Mouse (Mus musculus): ENCODE results near the gene Pde11a. TPM values are rescaled to one million over a fixed set of nuclear protein-coding genes. Genes with fewer than 3 reads are reported as not detected.

Pde11a gene
- total and polyA plus RNA-seq, 3 experiments = 0.04 to 2.3 (median 0.38) TPM

DNA sequence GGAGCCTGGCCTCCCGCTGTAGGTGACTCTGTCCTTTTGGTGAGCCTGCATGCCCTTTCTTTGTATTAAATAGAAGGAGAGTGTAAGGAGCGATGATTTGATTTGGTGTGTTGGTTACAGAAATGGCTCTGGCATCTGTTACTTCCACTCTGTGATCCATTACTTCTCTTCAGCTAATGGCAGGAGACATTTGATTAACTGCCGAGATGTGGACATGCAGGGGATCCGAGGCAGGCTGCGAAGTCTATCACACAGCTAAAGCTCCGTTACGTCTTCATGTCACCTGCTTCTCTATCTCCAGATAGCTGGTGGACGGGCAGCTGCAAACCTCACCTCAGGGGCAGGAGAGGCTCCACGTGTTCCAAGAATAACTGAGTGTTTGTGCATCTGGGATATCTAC lies 364.4 kb downstream of the Pde11a start:
- ATAC-seq (ENCODE audit: extremely low read depth, insufficient number of reproducible peaks, low FRiP score, poor library complexity, severe bottlenecking) = no peak

DNA sequence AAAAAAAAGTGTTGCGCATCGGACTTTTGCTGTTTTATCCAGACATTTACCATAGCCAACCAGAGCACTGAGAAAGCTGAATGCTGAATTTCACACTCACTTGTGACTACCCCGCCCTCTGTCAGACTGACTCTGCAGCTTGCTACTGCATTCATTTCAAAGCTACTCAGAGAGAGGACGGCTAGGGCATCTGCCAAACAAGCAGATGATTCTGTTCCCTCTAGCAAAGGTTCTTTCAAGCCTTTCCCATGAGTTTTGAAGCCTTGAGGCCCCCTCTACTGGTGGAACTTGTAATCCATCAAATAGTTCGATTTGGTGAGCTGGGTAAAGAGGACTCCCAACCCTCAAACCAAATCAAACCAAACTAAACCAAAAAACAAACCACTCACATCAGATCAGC lies 373.6 kb downstream of the Pde11a start:
- Histone ChIP-seq H3K36me3 (replicated peaks) (no peaks in the 10 kb centered on the region), H3K4me3 (ENCODE audit: low read depth, low read length) (no peak overlapping the region), H3K9me3 (replicated peaks) (no peaks in the 10 kb centered on the region), H3K4me1 (ENCODE audit: insufficient read depth, low read depth, low read length) (no peaks in the 10 kb centered on the region), H3K27me3 (ENCODE audit: insufficient read depth, low read length) (peaks cover 11% of the 10 kb centered on the region; the same call in 1 of the 2 replicates)
- ATAC-seq (ENCODE audit: extremely low read depth, insufficient number of reproducible peaks, low FRiP score, poor library complexity, severe bottlenecking) = no peak
- no peak for TF ChIP-seq POLR2AphosphoS5 (IDR thresholded peaks at IDR 0.05; ENCODE audit: insufficient replicate concordance, low read depth, low read length)
- TF ChIP-seq GATA1 (IDR thresholded peaks at IDR 0.05; ENCODE audit: borderline replicate concordance, low read length) = no peak
- TF ChIP-seq CTCF (IDR thresholded peaks at IDR 0.05; ENCODE audit: low read depth, low read length) = no peak
- no peak for TF ChIP-seq TAL1 (conservative IDR thresholded peaks at IDR 0.05; ENCODE audit: low read depth, low read length)
- TF ChIP-seq GATA2 (IDR thresholded peaks at IDR 0.05; ENCODE audit: borderline replicate concordance, low read depth, low read length) = no peak
- DNase-seq (ENCODE audit: low spot score) = no peak

More for the DNA sequence above, 364.4 kb downstream of the Pde11a start:
- Histone ChIP-seq H3K4me1 (ENCODE audit: insufficient read depth, low read depth, low read length) (no peaks in the 10 kb centered on the region), H3K4me3 (ENCODE audit: low read depth, low read length) (no peak overlapping the region), H3K27me3 (ENCODE audit: insufficient read depth, low read length) (peaks cover 4% of the 10 kb centered on the region; the same call in 1 of the 2 replicates), H3K9me3 (replicated peaks) (no peaks in the 10 kb centered on the region), H3K36me3 (replicated peaks) (no peaks in the 10 kb centered on the region)
- no peak for DNase-seq (ENCODE audit: low spot score)
- no peak for TF ChIP-seq POLR2AphosphoS5 (IDR thresholded peaks at IDR 0.05; ENCODE audit: insufficient replicate concordance, low read depth, low read length)
- no peak for TF ChIP-seq GATA1 (IDR thresholded peaks at IDR 0.05; ENCODE audit: borderline replicate concordance, low read length)
- no peak for TF ChIP-seq GATA2 (IDR thresholded peaks at IDR 0.05; ENCODE audit: borderline replicate concordance, low read depth, low read length)

DNA sequence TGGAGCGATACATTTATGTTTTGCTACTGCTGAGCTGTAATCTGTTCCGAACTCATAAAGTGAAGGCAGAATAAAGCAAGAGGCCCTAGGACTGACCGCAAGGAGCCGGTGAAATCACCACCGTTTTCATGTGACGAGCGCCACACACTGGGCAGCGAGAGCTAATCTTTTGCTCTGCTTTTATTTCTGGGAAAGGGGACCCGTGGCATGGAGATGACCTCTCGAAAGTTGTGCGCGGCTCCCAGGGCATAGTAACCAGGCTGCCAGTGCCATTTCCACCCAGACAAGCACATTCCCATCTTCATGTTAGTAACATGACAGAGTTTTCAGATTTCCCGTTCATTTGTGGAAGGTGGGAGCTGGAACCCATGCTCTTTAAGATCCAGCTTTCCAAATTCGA lies 374.1 kb downstream of the Pde11a start:
- no peak overlapping the region for H3K4me3 ChIP-seq (ENCODE audit: low read depth, low read length)
- H3K4me1 ChIP-seq (ENCODE audit: insufficient read depth, low read depth, low read length) = no peaks in the 10 kb centered on the region
- H3K9me3 ChIP-seq (replicated peaks) = no peaks in the 10 kb centered on the region
- no peak for TF ChIP-seq POLR2AphosphoS5 (IDR thresholded peaks at IDR 0.05; ENCODE audit: insufficient replicate concordance, low read depth, low read length)
- TF ChIP-seq CTCF (IDR thresholded peaks at IDR 0.05; ENCODE audit: low read depth, low read length) = no peak
- TF ChIP-seq TAL1 (conservative IDR thresholded peaks at IDR 0.05; ENCODE audit: low read depth, low read length) = no peak
- TF ChIP-seq GATA2 (IDR thresholded peaks at IDR 0.05; ENCODE audit: borderline replicate concordance, low read depth, low read length) = no peak
- no peak for TF ChIP-seq GATA1 (IDR thresholded peaks at IDR 0.05; ENCODE audit: borderline replicate concordance, low read length)
- DNase-seq (ENCODE audit: low spot score) = no peak
- peaks cover 14% of the 10 kb centered on the region; the same call in 1 of the 2 replicates for H3K27me3 ChIP-seq (ENCODE audit: insufficient read depth, low read length)
- no peak for ATAC-seq (ENCODE audit: extremely low read depth, insufficient number of reproducible peaks, low FRiP score, poor library complexity, severe bottlenecking)
- H3K36me3 ChIP-seq (replicated peaks) = no peaks in the 10 kb centered on the region

- H3K9me3 ChIP-seq (replicated peaks) = no peaks in the 10 kb centered on the region
- ATAC-seq (ENCODE audit: extremely low read depth, insufficient number of reproducible peaks, low FRiP score, poor library complexity, severe bottlenecking) (no peak), DNase-seq (ENCODE audit: low spot score) (no peak)
- no peaks in the 10 kb centered on the region for H3K4me1 ChIP-seq (ENCODE audit: insufficient read depth, low read depth, low read length)
- H3K27me3 ChIP-seq (ENCODE audit: insufficient read depth, low read length) = peaks cover 17% of the 10 kb centered on the region; the same call in 1 of the 2 replicates
- H3K36me3 ChIP-seq (replicated peaks) = no peaks in the 10 kb centered on the region
- H3K4me3 ChIP-seq (ENCODE audit: low read depth, low read length) = no peak overlapping the region
- no peak for TF ChIP-seq POLR2AphosphoS5 (IDR thresholded peaks at IDR 0.05; ENCODE audit: insufficient replicate concordance, low read depth, low read length)
- TF ChIP-seq GATA2 (IDR thresholded peaks at IDR 0.05; ENCODE audit: borderline replicate concordance, low read depth, low read length) = no peak
- TF ChIP-seq GATA1 (IDR thresholded peaks at IDR 0.05; ENCODE audit: borderline replicate concordance, low read length) = no peak
- no peak for TF ChIP-seq CTCF (IDR thresholded peaks at IDR 0.05; ENCODE audit: low read depth, low read length)
- TF ChIP-seq TAL1 (conservative IDR thresholded peaks at IDR 0.05; ENCODE audit: low read depth, low read length) = no peak
These were observed 374.5 kb downstream of the Pde11a start for GRCm38 (mm10) chr2:75964051-75964450.

DNA sequence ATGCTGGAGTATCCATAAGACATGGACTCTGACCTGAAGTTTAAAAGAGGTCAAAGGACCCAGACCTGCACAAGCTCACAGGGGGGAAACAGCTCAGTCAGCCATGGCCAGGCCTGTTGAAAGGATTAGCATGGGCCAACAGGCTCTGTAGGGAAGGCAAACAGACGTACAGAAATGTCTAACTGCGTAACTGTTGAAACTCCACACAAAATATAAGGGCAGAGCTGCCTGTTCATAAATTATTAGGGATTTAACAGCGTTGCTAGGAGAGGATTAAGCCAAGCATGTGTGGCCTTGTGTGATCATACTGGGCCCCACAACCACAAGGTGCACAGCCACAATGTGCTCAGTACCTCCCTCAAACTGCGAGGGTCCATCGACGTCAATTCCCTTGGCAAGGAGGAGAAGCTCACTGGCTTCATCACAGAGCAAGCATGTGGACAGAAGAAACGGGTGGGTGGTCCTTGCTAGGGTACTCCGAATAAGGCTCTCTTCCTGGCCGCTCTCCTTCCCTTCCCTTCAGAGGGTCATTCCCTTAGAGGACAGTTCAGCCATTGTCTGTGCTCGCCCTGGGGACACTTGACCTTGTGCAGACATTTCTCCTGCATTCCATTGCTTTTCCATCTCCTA lies 375.2 kb downstream of the Pde11a start:
- no peaks in the 10 kb centered on the region for H3K9me3 ChIP-seq (replicated peaks)
- DNase-seq (ENCODE audit: low spot score) (no peak), ATAC-seq (ENCODE audit: extremely low read depth, insufficient number of reproducible peaks, low FRiP score, poor library complexity, severe bottlenecking) (no peak)
- H3K36me3 ChIP-seq (replicated peaks) = no peaks in the 10 kb centered on the region
- H3K4me3 ChIP-seq (ENCODE audit: low read depth, low read length) = no peak overlapping the region
- H3K4me1 ChIP-seq (ENCODE audit: insufficient read depth, low read depth, low read length) = no peaks in the 10 kb centered on the region
- TF ChIP-seq GATA1 (IDR thresholded peaks at IDR 0.05; ENCODE audit: borderline replicate concordance, low read length) (no peak), POLR2AphosphoS5 (IDR thresholded peaks at IDR 0.05; ENCODE audit: insufficient replicate concordance, low read depth, low read length) (no peak), TAL1 (conservative IDR thresholded peaks at IDR 0.05; ENCODE audit: low read depth, low read length) (no peak), CTCF (IDR thresholded peaks at IDR 0.05; ENCODE audit: low read depth, low read length) (no peak), GATA2 (IDR thresholded peaks at IDR 0.05; ENCODE audit: borderline replicate concordance, low read depth, low read length) (no peak)
- H3K27me3 ChIP-seq (ENCODE audit: insufficient read depth, low read length) = peaks cover 17% of the 10 kb centered on the region; the same call in 1 of the 2 replicates

DNA sequence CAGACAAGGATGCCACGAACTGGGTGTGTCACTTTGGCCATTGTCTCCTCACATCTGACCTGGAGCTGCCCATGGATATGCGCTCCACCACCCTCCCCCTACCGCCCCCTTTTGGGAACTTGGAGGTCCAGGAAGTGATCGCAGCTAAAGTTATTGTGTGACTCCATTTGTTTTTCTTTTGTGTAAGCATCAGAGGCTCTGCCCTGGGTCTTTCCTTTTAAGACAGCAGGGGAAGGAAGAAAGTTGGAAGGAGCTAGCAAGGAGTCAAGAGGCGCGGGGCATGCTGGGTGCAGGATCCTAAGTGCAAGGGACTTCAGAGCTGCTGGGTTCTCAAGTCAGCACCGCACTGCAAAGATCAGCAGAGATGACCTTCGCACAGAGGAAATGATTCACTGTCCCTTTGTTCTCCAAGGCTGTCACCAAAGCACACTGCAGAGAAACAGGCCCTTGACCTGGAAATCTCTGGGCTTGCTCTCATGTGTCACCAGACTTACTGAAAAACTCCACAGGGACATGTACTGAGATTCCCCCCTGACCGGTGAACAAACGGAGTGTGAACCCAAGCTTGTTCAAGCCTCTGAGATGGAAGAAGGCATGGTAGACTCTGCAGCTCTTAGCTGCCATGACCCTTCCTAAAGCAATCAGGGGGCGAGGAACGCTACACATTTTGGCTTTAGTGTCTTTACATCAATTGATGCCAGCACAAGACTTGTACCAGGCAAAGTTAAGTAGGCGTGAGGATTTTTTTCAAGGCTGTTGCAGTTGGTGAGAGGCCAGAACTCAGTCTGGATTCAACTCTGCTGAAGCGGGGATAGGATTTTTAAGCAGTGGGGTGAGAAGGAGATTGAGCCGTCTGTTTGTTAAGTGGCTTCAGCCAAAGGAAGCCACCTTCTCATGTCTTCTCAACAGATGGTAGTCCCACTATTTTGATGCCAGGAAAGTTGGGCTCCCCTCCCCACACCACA lies 377.9 kb downstream of the Pde11a start:
- H3K4me3 ChIP-seq (ENCODE audit: low read depth, low read length) = no peak overlapping the region
- TF ChIP-seq GATA2 (IDR thresholded peaks at IDR 0.05; ENCODE audit: borderline replicate concordance, low read depth, low read length) (no peak), GATA1 (IDR thresholded peaks at IDR 0.05; ENCODE audit: borderline replicate concordance, low read length) (no peak), TAL1 (conservative IDR thresholded peaks at IDR 0.05; ENCODE audit: low read depth, low read length) (no peak), CTCF (IDR thresholded peaks at IDR 0.05; ENCODE audit: low read depth, low read length) (no peak), POLR2AphosphoS5 (IDR thresholded peaks at IDR 0.05; ENCODE audit: insufficient replicate concordance, low read depth, low read length) (no peak)
- H3K27me3 ChIP-seq (ENCODE audit: insufficient read depth, low read length) = peaks cover 21% of the 10 kb centered on the region; the same call in 1 of the 2 replicates
- H3K9me3 ChIP-seq (replicated peaks) = no peaks in the 10 kb centered on the region
- DNase-seq (ENCODE audit: low spot score) (no peak), ATAC-seq (ENCODE audit: extremely low read depth, insufficient number of reproducible peaks, low FRiP score, poor library complexity, severe bottlenecking) (no peak)
- no peaks in the 10 kb centered on the region for H3K36me3 ChIP-seq (replicated peaks)
- no peaks in the 10 kb centered on the region for H3K4me1 ChIP-seq (ENCODE audit: insufficient read depth, low read depth, low read length)
